Mouse (Mus musculus): ENCODE measurements at regions not wholly inside any gene's neighbourhood (a gene's known extent, or its start where the extent isn't known, plus 50 kb on each side); places are given as distances from the start of the nearest gene placed in this dataset.

DNA sequence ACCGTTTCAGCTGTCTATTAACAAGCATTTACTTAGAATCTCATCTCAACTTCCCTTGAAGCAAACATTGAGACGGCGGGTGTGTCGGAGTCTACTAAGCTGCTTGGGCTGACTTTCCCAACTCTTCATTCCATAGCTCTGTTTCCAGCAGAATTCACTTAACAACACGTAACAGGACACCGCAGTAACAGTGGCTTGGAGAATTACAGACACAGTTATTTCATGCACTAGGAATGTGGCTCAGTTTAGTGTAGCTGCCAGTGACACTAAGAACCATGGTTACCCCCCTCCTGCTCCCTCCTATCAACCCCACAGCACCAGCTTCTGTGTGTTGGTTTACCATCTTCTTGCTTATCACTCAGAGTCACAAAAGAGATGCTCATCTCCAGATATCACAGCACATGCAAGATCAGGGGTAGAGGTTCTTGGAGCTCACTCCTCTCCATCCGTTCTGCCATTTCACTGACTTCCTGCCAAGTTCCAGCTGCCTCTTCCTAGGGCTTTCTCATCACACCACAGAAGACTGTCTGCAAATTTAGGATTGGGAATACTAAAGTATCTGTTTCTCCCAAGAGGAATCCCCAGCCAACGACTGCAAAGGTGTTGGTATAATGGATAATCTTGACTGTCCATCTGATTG is 90.7 kb downstream of the Banf2 start:
- Histone ChIP-seq H3K4me1 (ENCODE audit: insufficient read depth, low read length) (no peaks in the 10 kb centered on the region), H3K27ac (no peak overlapping the region), H3K27me3 (ENCODE audit: insufficient read depth, low read length) (no peaks in the 10 kb centered on the region), H3K4me3 (ENCODE audit: low read length) (no peak overlapping the region), H3K9ac (replicated peaks; ENCODE audit: low read length) (no peak overlapping the region), H3K9me3 (ENCODE audit: low read length) (no peaks in the 10 kb centered on the region), H3K4me2 (ENCODE audit: low read depth, low read length) (no peak overlapping the region), H3K36me3 (ENCODE audit: insufficient read depth, low read length) (no peaks in the 10 kb centered on the region)
- WGBS = 80% methylated on average over 8 of the region's 8 CpGs
- DNase-seq (ENCODE audit: low spot score) (no peak), ATAC-seq (no peak)
- no peak for TF ChIP-seq CTCF (IDR thresholded peaks at IDR 0.05; ENCODE audit: low read depth)

- Histone ChIP-seq H3K4me1 (ENCODE audit: insufficient read depth, low read length) (no peaks in the 10 kb centered on the region), H3K27me3 (ENCODE audit: insufficient read depth, low read length) (no peaks in the 10 kb centered on the region), H3K9ac (replicated peaks; ENCODE audit: low read length) (no peak overlapping the region), H3K4me2 (ENCODE audit: low read depth, low read length) (no peak overlapping the region), H3K36me3 (ENCODE audit: insufficient read depth, low read length) (no peaks in the 10 kb centered on the region), H3K9me3 (ENCODE audit: low read length) (no peaks in the 10 kb centered on the region), H3K4me3 (ENCODE audit: low read length) (no peak overlapping the region), H3K27ac (peak overlapping the region; percentile 64; the same call in 1 of the 2 replicates)
- TF ChIP-seq CTCF (IDR thresholded peaks at IDR 0.05; ENCODE audit: low read depth) = no peak
- peak; percentile 73 for ATAC-seq
- peak; percentile 55 for DNase-seq (ENCODE audit: low spot score)
- 45% methylated on average over 12 of the region's 13 CpGs for WGBS
These were observed 94.5 kb downstream of the Banf2 start for GRCm38 (mm10) chr2:144127082-144128037.

DNA sequence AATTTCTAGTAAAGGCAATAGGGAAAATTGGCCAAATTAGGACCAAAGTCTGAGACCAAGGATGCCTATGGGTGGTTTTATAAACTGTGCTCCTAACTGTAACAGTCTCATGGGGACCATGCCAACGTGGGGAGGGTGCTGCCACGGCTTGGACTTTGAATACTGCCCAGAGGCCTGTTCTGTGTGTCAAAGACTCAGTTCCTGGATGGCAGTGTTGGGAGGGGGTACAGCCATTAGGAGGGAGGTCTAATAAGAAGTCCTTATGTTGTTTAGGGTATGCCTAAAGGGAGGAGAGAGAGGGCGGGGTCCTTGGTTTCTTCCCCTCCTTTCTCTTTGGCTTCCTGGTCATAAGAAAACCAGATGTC is 95.2 kb downstream of the Banf2 start:
- peak overlapping the region; percentile 32; the same call in 1 of the 2 replicates for H3K27ac ChIP-seq
- H3K36me3 ChIP-seq (ENCODE audit: insufficient read depth, low read length) = no peaks in the 10 kb centered on the region
- H3K27me3 ChIP-seq (ENCODE audit: insufficient read depth, low read length) = no peaks in the 10 kb centered on the region
- no peaks in the 10 kb centered on the region for H3K4me1 ChIP-seq (ENCODE audit: insufficient read depth, low read length)
- ATAC-seq = peak; percentile 41; the same call in 1 of the 2 replicates
- no peak overlapping the region for H3K4me2 ChIP-seq (ENCODE audit: low read depth, low read length)
- H3K9me3 ChIP-seq (ENCODE audit: low read length) = no peaks in the 10 kb centered on the region
- no peak for TF ChIP-seq CTCF (IDR thresholded peaks at IDR 0.05; ENCODE audit: low read depth)
- H3K9ac ChIP-seq (replicated peaks; ENCODE audit: low read length) = no peak overlapping the region
- no peak overlapping the region for H3K4me3 ChIP-seq (ENCODE audit: low read length)
- DNase-seq (ENCODE audit: low spot score) = peak; percentile 36
- WGBS = 62% methylated on average over 3 of the region's 3 CpGs

DNA sequence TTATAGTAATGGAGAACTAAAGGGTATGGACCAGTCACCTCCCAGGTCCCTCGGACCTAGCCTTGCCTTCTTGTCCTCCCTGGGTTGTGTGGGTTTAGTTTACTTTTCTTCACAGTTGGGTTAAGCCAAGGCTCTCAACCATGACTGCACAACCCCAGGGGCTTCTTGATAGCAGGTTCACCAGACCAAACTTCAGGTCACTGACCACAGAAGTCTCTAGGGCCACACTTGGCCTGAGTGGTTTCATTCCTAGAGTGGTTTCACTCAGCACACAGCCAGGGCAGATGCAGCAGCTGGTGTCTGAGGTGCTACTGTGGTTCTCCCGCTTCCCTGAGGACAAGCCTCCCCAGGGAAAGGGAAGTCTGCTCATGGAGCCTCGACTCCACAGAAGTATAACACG is 95.7 kb downstream of the Banf2 start:
- Histone ChIP-seq H3K9me3 (ENCODE audit: low read length) (no peaks in the 10 kb centered on the region), H3K27ac (peak overlapping the region; percentile 32; the same call in 1 of the 2 replicates), H3K4me2 (ENCODE audit: low read depth, low read length) (no peak overlapping the region), H3K36me3 (ENCODE audit: insufficient read depth, low read length) (no peaks in the 10 kb centered on the region), H3K9ac (replicated peaks; ENCODE audit: low read length) (no peak overlapping the region), H3K4me3 (ENCODE audit: low read length) (no peak overlapping the region), H3K4me1 (ENCODE audit: insufficient read depth, low read length) (no peaks in the 10 kb centered on the region), H3K27me3 (ENCODE audit: insufficient read depth, low read length) (no peaks in the 10 kb centered on the region)
- ATAC-seq (no peak), DNase-seq (ENCODE audit: low spot score) (no peak)
- 81% methylated on average over 4 of the region's 4 CpGs for WGBS
- no peak for TF ChIP-seq CTCF (IDR thresholded peaks at IDR 0.05; ENCODE audit: low read depth)

DNA sequence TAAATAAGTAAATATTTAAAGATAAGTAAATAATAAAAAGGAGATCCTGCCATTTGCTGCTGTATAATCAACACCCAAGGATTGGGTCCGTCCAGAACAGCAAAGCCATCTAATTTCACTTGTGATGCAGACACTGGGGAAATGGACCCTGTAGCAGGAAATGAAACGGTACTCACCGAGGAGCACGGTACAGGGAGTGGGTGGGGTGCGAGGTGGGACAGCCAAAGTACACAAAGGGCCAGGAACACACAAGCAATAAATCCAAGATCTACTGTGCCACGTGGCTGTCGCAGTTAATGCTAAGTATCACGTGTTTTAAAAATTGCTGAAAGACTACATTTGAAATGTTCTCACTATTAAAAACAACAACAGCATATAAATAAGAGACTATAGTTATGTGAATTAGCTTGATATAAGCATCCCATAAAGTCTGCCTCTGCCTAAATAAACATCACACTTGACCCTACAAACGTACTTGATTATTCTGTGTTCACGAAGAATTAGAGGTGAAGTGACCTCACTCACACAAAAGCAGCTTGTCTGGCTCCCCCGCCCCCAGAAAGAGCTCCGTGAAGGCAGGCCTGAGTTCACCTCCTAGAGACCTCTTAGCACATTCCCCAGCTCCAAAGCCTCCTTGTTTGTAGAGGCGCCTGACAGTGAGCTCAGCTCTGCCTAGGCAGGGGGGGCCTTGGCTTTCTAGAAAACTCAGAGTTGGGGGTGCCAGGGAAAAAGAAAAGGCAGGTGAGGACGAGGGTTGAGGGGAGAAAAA is 101.1 kb downstream of the Banf2 start:
- ATAC-seq (no peak), DNase-seq (ENCODE audit: low spot score) (no peak)
- no peaks in the 10 kb centered on the region for H3K36me3 ChIP-seq (ENCODE audit: insufficient read depth, low read length)
- H3K9ac ChIP-seq (replicated peaks; ENCODE audit: low read length) = no peak overlapping the region
- TF ChIP-seq CTCF (IDR thresholded peaks at IDR 0.05; ENCODE audit: low read depth) = no peak
- no peaks in the 10 kb centered on the region for H3K4me1 ChIP-seq (ENCODE audit: insufficient read depth, low read length)
- WGBS = 60% methylated on average over 14 of the region's 14 CpGs
- no peaks in the 10 kb centered on the region for H3K27me3 ChIP-seq (ENCODE audit: insufficient read depth, low read length)
- no peaks in the 10 kb centered on the region for H3K9me3 ChIP-seq (ENCODE audit: low read length)
- peak overlapping the region; percentile 22; the same call in 1 of the 2 replicates for H3K27ac ChIP-seq
- no peak overlapping the region for H3K4me3 ChIP-seq (ENCODE audit: low read length)
- no peak overlapping the region for H3K4me2 ChIP-seq (ENCODE audit: low read depth, low read length)

GRCm38 (mm10) chr2:144134575-144134958 is 101.7 kb downstream of the Banf2 start:
- Histone ChIP-seq H3K27me3 (ENCODE audit: insufficient read depth, low read length) (no peaks in the 10 kb centered on the region), H3K4me2 (ENCODE audit: low read depth, low read length) (no peak overlapping the region), H3K9me3 (ENCODE audit: low read length) (no peaks in the 10 kb centered on the region), H3K4me3 (ENCODE audit: low read length) (no peak overlapping the region), H3K36me3 (ENCODE audit: insufficient read depth, low read length) (no peaks in the 10 kb centered on the region), H3K9ac (replicated peaks; ENCODE audit: low read length) (no peak overlapping the region), H3K27ac (peak overlapping the region; percentile 22; the same call in 1 of the 2 replicates), H3K4me1 (ENCODE audit: insufficient read depth, low read length) (no peaks in the 10 kb centered on the region)
- ATAC-seq (peak; percentile 63; the same call in 1 of the 2 replicates), DNase-seq (ENCODE audit: low spot score) (peak; percentile 33)
- no peak for TF ChIP-seq CTCF (IDR thresholded peaks at IDR 0.05; ENCODE audit: low read depth)
- WGBS = 67% methylated on average over 9 of the region's 9 CpGs
